Mouse (Mus musculus): ENCODE data around the gene Hira. TPM values are rescaled to one million over a fixed set of nuclear protein-coding genes. Genes with fewer than 3 reads are reported as not detected.
"Not testable (repeated sequence)": the region's sequence is repeated elsewhere in the genome, so short reads cannot be mapped to it uniquely, and the experiment has no call there.

Gene Hira
- 10 to 100 TPM; 19.2 to 28.5 TPM for total RNA-seq (2021)
- long read RNA-seq, experiment 1, partial matches to known transcripts = 3 of 3 reads
- long read RNA-seq, experiment 1, other reads (novel, unspliced or antisense) = 0 of 3 reads
- long read RNA-seq, experiment 2, partial matches to known transcripts = 5 of 5 reads
- long read RNA-seq, experiment 2, other reads (novel, unspliced or antisense) = 0 of 5 reads

GRCm38 (mm10) chr16:18876442-18877308 lies at the start of gene Hira, which contains the start of gene Mrpl40:
Gene Hira, plus strand, starts transcription at chr16:18877037.
Gene Mrpl40, minus strand, starts transcription at chr16:18876862.
- peak; percentile 93 for DNase-seq (ENCODE audit: low spot score)

GRCm38 (mm10) chr16:18828630-18829029 lies 48.2 kb upstream of the Hira start:
- DNase-seq (ENCODE audit: low spot score) = no peak

DNA sequence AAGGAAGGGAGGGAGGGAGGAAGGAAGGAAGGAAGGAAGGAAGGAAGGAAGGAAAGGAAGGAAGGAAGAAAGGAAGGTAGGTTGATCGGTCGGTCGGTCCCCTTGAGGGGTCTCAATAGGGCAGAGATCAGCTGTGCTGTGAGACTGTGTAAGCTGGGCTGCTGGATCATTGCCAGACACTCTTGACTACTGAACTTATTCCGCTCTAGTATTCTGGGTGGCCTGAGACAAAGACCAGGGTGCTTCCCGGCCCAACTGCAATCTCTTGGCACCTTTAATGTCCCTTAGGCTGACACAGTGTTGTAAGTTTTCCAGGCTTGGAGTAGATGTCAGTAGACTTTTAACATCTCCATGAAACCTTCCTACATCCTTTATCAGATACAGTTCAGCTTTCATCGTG lies 47.7 kb upstream of the Hira start:
- DNase-seq (ENCODE audit: low spot score) = no peak

GRCm38 (mm10) chr16:18833486-18833885 lies 43.4 kb upstream of the Hira start:
- DNase-seq (ENCODE audit: low spot score) = no peak

DNA sequence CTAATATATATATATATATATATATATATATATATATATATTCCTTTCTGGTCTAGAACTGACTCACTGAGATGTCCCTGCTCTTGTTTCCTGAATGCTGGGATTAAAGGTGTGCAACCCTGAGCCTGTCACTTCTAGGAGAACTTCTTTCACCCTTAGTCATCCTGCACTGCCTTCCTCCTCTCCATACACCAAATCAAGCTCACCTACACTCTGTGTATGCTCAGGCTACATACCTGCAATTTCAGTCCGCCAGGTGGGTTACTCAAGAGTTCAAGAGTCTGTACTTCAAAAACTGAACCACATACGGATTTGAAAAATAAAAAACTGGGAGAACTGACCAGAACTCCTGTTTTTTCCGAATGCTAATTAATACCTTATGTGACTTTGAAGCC lies 40.8 kb upstream of the Hira start:
- DNase-seq (ENCODE audit: low spot score) = no peak

- peak; percentile 95 for DNase-seq (ENCODE audit: low spot score)
Measured at GRCm38 (mm10) chr16:18836468-18837208, 40.2 kb upstream of the Hira start, which contains the start of the genes 2510002D24Rik and Gm28539. Gene 2510002D24Rik, plus strand, starts transcription at chr16:18836578. Gene Gm28539, plus strand, starts transcription at chr16:18836584.

DNA sequence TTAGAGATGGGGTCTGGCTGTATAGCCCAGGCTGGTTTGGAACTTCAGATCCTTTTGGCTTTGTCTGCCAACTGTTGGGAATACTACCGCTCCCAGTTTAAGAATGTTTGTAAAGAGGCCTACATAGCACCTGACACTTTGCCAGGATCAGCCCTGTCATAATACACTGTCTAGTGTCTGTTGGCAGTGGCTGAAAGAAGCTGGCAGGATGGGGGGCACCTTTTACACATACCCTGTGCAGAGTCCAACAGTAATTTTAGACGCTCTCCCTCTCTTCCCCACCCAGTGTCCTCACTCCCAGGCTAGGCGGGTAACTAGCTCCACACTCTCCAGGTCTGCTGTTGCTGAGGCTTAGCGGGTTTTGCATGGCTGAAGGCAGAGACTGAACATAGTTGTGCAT lies 38.5 kb upstream of the Hira start:
- DNase-seq (ENCODE audit: low spot score) = no peak

DNA sequence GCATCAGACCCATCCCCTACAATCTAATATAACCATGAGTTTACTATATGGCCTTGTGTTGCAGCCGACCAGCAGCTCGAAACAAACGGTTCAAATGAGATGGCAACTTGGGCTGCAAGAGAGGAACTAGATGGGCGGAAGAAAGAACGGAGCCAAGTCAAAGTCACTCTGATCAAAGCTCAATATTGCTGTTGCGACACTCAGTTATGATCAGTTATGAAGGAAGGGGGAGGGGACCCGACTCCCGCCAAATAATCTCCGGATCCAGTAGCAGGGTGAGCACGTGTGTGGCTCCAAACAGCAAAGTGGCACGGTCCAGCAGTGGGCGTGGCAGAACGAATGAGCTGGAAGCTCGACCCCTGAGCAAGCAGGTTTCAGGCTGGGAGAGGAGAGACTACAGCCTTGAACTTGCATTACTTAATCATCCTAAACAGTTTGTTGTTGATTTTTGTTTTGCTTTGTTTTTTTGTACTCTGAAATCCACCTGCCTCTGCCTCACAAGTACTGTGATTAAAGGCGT lies 30.5 kb upstream of the Hira start:
- DNase-seq (ENCODE audit: low spot score) = no peak

GRCm38 (mm10) chr16:18849521-18850190 lies 27.2 kb upstream of the Hira start:
- DNase-seq (ENCODE audit: low spot score) = not testable (repeated sequence)

GRCm38 (mm10) chr16:18858551-18858950 lies 18.3 kb upstream of the Hira start:
- DNase-seq (ENCODE audit: low spot score) = peak; percentile 55

DNA sequence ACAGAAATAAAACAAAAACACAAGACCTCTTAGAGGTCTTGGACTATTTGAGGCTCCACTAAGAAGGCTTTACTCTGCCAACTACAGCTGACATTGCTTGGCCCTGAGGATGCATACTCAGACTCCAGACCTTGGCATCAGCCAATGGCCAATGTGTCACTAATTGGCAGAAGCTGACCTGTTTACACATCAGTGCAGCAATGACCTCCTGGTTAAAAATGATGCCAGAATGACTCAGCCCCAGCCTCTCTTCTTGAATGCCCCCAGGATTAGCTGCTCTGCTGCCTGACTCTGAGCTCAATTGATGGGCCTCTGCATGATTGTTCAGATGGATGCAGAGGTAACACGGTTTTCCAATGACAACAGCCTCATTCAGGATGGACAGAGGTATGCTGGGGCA lies 16.7 kb upstream of the Hira start:
- DNase-seq (ENCODE audit: low spot score) = peak; percentile 77

DNA sequence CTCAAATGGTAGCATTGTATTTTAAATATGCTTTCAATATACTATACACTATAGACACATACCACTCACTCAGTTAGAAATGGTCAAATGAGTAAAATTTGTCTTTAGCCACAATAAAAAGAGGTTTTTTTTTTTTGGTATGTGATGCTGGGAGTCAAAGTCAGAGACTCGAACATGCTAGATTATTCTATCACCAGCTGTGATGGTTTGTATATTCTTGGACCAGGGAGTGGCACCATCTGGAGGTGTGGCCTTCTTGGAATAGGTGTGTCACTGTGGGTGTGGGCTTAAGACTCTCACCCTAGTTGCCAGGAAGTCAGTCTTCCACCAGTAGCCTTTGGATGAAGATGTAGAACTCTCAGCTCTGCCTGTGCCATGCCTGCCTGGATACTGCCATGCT lies 6.3 kb upstream of the Hira start:
- not testable (repeated sequence) for DNase-seq (ENCODE audit: low spot score)

DNA sequence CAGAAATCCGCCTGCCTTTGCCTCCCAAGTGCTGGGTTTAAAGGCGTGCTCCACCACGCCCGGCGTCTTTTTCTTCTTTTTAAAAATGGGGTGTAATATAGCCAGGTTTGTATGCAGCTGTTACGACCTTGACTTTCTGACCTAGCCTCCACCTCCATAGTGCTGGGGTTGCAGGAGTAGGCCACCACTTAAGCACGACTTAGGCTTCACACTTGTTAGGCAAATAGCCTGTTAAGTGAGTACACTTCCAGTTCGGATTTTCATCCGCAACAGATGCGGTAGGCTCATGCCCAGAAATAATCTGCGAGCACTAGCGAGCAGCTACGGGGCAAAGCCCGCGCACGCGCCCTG lies 771 bp upstream of the Hira start:
- no peak for DNase-seq (ENCODE audit: low spot score)

DNA sequence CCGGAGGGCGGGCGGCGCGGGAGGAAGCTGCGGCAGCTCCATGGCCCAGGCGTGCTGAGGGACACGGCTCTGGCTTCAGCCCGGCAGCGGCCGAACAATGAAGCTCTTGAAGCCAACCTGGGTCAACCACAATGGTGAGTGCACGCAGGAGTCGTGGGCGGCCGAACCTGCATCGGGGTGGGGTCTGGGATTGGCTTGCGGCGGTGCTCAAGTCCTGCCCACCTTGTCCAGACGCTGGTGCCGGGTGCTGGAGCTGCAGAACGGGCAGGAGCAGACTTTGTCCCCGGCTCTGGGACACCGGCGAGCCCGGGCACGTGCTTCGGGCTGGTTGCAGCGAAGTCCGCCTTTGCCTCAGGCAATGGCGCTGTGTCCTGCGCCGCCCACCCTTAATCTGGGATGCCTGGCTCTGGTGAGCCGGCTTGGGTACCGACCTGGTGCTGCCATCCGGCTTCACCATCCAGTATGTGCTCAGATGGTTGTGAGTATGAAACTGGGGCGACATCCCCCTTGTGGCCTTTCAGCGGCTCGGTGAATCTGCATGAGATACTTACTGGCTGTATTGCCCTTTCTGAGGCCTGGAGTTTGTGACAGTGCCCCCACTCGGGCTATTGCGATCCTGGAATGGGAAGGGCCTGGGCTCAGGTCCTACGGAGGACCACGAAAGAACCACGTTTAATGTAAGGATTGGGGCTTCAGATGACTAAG lies 701 bp downstream of the Hira start:
- DNase-seq (ENCODE audit: low spot score) = peak; percentile 15

DNA sequence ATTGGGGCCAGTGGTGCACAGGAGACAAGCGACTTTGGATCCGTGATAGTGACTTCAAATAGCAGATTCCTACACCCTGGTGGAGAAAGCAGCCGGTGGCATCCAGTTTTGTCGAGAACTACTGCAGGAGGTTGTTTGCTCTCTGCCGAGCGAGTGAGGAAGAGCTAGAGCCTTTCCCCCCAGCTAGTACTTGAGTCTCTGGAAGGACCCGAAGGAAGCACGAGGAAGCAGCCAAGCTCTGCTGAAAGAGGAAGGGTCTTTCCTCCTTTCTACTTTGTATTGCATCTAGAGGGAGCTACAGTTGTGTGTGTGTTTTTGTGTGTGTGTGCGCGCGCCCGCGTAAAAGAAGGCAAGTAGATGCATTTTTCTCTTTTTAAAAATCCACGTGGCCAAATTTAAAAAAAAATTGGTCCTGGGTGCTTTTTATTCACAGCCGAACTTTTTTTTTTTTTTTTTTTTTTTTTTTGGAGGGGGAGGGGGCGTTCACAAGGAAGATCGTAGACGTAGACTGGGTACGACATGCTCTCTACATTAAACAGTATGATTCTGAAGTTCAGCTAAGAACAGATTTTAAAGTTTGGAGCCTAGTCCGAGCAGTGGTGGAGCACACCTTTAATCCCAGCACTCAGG lies 1.4 kb downstream of the Hira start:
- DNase-seq (ENCODE audit: low spot score) = no peak

- no peak for DNase-seq (ENCODE audit: low spot score)
Measured at GRCm38 (mm10) chr16:18884044-18884443, 7.2 kb downstream of the Hira start.

DNA sequence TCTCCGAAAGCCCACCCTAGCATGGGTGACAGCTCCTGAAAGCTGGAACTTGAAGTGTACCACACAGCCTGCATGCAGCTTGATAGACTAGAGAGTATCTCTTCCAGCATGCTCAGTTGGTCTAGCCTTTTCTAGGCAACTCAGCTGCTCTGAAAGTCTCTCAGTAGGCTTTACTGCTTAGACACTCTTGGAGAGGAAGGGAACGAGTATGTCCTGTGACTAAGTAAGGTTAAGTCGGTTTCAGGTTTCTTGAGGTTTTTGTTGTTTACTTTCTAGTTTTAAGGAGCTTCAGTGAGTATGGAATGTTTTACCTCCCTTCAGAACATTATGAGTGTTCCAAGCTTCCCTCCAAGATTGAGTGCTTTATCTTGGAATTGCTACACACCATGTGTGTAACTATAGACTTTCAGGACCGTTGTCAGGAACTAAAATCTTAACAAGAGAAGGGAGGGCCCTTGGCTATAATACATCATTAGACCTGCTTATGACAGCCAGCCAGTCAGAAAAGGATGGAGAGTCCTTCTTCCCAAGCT lies 17.1 kb downstream of the Hira start:
- no peak for DNase-seq (ENCODE audit: low spot score)

DNA sequence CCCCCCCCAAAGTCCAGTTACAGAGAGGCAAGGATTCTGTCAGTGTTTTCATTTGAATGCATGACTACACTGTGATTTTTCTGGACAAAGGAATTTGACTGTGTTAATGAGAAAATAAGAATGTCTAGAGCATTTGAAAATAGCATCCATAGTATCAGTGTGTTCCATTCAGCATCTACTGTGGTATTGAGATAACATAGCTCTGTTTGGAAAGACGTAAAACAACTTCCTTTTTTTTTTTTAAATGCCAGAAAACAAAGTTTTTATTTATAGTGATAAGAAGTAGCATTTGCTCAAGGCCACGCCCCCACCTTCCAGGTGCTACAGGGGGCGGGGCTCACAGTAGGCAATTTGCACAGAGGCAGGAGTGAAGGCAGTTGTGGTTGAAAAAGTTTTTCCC lies 18.4 kb downstream of the Hira start:
- DNase-seq (ENCODE audit: low spot score) = no peak

DNA sequence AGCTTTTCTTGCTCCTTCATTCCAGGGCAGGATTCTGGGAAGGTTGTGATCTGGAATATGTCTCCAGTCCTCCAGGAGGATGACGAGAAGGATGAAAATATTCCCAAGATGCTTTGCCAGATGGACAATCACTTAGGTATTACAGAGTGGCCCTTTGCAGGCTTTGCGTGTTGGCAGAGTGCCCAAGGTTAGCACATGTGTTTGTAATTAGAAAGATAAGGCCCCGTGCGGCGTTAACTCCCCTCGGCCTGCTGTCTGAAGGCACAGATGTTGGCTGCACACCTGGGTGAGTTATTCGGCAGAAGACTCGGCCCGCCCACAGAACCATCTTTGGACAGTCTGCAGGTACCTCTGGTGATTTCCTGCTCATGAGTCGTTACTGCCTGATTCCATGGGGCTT lies 19.6 kb downstream of the Hira start:
- DNase-seq (ENCODE audit: low spot score) = peak; percentile 9

DNA sequence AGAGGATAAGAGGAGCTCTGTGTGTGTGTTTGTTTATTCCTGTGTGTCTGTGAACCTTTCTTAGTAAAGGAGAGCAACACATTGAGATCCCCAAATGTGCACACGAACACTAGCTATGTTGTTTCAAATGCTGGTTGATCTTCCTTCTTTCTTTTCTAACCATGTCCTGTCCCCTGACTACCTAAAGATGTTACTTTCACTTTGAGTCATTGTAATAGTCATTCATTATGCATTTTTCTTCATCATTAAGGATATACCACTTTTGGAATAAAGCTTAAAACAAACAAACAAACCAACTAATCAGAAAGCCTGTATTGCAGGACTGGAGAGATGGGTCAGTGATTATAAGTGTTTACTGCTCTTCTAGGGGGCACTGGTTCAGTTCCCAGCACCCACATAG lies 28.8 kb downstream of the Hira start:
- DNase-seq (ENCODE audit: low spot score) = no peak
